Mouse (Mus musculus): ENCODE results near the gene Dus2. TPM values are rescaled to one million over a fixed set of nuclear protein-coding genes. Genes with fewer than 3 reads are reported as not detected.
"Not testable (repeated sequence)": the region's sequence is repeated elsewhere in the genome, so short reads cannot be mapped to it uniquely, and the experiment has no call there.

Gene Dus2
- polyA plus RNA-seq, 1 experiment from 2014 or later: 7.6 TPM

- Histone ChIP-seq H3K9ac (ENCODE audit: low read depth, low read length) (no peak within 1 kb of the TSS), H3K4me1 (replicated peaks; ENCODE audit: control insufficient read depth, insufficient read depth, low read length) (no peaks in the 10 kb centered on the region), H3K36me3 (ENCODE audit: control insufficient read depth, insufficient read depth) (no peaks in the 10 kb centered on the region), H3K4me2 (replicated peaks; ENCODE audit: low read depth) (no peak within 1 kb of the TSS), H3K9me3 (ENCODE audit: control insufficient read depth) (no peaks in the 10 kb centered on the region), H3K27ac (ENCODE audit: low read depth, low read length) (no peak within 1 kb of the TSS), H3K27me3 (replicated peaks; ENCODE audit: control insufficient read depth, insufficient read depth, low read length) (no peaks in the 10 kb centered on the region), H3K4me3 (ENCODE audit: low read depth, low read length) (no peak within 1 kb of the TSS)
- ATAC-seq: no peak
- 94% methylated on average over 15 of the region's 15 CpGs for WGBS
- TF ChIP-seq CTCF (IDR thresholded peaks at IDR 0.05; ENCODE audit: low read depth): 0 out of 2 replicates have a peak, but pooled peaks have one; percentile 23
These were observed 11.8 kb upstream of the Dus2 start, which contains the start of gene Dpep3 for GRCm38 (mm10) chr8:105979325-105979724. Dpep3 (minus strand) TSS chr8:105979429.

- no peaks in the 10 kb centered on the region for H3K27me3 ChIP-seq (replicated peaks; ENCODE audit: control insufficient read depth, insufficient read depth, low read length)
- peak; percentile 21; the same call in 1 of the 2 replicates for TF ChIP-seq CTCF (IDR thresholded peaks at IDR 0.05; ENCODE audit: low read depth)
- no peaks in the 10 kb centered on the region for H3K36me3 ChIP-seq (ENCODE audit: control insufficient read depth, insufficient read depth)
- no peak overlapping the region for H3K27ac ChIP-seq (ENCODE audit: low read depth, low read length)
- H3K4me2 ChIP-seq (replicated peaks; ENCODE audit: low read depth): no peak overlapping the region
- H3K4me3 ChIP-seq (ENCODE audit: low read depth, low read length): no peak overlapping the region
- ATAC-seq: no peak
- H3K9ac ChIP-seq (ENCODE audit: low read depth, low read length): no peak overlapping the region
- no peaks in the 10 kb centered on the region for H3K4me1 ChIP-seq (replicated peaks; ENCODE audit: control insufficient read depth, insufficient read depth, low read length)
- WGBS: 98% methylated on average over 1 of the region's 1 CpGs
- H3K9me3 ChIP-seq (ENCODE audit: control insufficient read depth): no peaks in the 10 kb centered on the region
These were observed 10.0 kb upstream of the Dus2 start for GRCm38 (mm10) chr8:105981146-105981545.

GRCm38 (mm10) chr8:105983406-105983805, 7.7 kb upstream of the Dus2 start:
- H3K27ac ChIP-seq (ENCODE audit: low read depth, low read length); H3K27me3 ChIP-seq (replicated peaks; ENCODE audit: control insufficient read depth, insufficient read depth, low read length); H3K4me2 ChIP-seq (replicated peaks; ENCODE audit: low read depth); H3K4me3 ChIP-seq (ENCODE audit: low read depth, low read length); H3K4me1 ChIP-seq (replicated peaks; ENCODE audit: control insufficient read depth, insufficient read depth, low read length); ATAC-seq; H3K36me3 ChIP-seq (ENCODE audit: control insufficient read depth, insufficient read depth); H3K9ac ChIP-seq (ENCODE audit: low read depth, low read length); H3K9me3 ChIP-seq (ENCODE audit: control insufficient read depth): not testable (repeated sequence)
- 76% methylated on average over 11 of the region's 11 CpGs for WGBS

GRCm38 (mm10) chr8:105988546-105988945, 2.6 kb upstream of the Dus2 start:
- Histone ChIP-seq H3K27ac (ENCODE audit: low read depth, low read length) (no peak overlapping the region), H3K9me3 (ENCODE audit: control insufficient read depth) (no peaks in the 10 kb centered on the region), H3K9ac (ENCODE audit: low read depth, low read length) (no peak overlapping the region), H3K36me3 (ENCODE audit: control insufficient read depth, insufficient read depth) (no peaks in the 10 kb centered on the region), H3K4me2 (replicated peaks; ENCODE audit: low read depth) (no peak overlapping the region), H3K4me3 (ENCODE audit: low read depth, low read length) (no peak overlapping the region), H3K27me3 (replicated peaks; ENCODE audit: control insufficient read depth, insufficient read depth, low read length) (no peaks in the 10 kb centered on the region), H3K4me1 (replicated peaks; ENCODE audit: control insufficient read depth, insufficient read depth, low read length) (no peaks in the 10 kb centered on the region)
- WGBS: 87% methylated on average over 11 of the region's 11 CpGs
- TF ChIP-seq CTCF (IDR thresholded peaks at IDR 0.05; ENCODE audit: low read depth): no peak
- ATAC-seq: no peak

GRCm38 (mm10) chr8:105991546-105991945, 409 bp downstream of the Dus2 start:
- Histone ChIP-seq H3K27ac (ENCODE audit: low read depth, low read length) (no peak overlapping the region; the same call in 1 of the 2 replicates), H3K4me1 (replicated peaks; ENCODE audit: control insufficient read depth, insufficient read depth, low read length) (no peaks in the 10 kb centered on the region), H3K4me3 (ENCODE audit: low read depth, low read length) (no peak overlapping the region), H3K9me3 (ENCODE audit: control insufficient read depth) (no peaks in the 10 kb centered on the region), H3K4me2 (replicated peaks; ENCODE audit: low read depth) (peak overlapping the region; percentile 14; the same call in 1 of the 2 replicates), H3K27me3 (replicated peaks; ENCODE audit: control insufficient read depth, insufficient read depth, low read length) (no peaks in the 10 kb centered on the region), H3K9ac (ENCODE audit: low read depth, low read length) (no peak overlapping the region), H3K36me3 (ENCODE audit: control insufficient read depth, insufficient read depth) (no peaks in the 10 kb centered on the region)
- TF ChIP-seq CTCF (IDR thresholded peaks at IDR 0.05; ENCODE audit: low read depth): no peak
- WGBS: 54% methylated on average over 2 of the region's 2 CpGs
- ATAC-seq: no peak

GRCm38 (mm10) chr8:105992499-105992898, 1.4 kb downstream of the Dus2 start:
- H3K4me2 ChIP-seq (replicated peaks; ENCODE audit: low read depth): no peak overlapping the region
- WGBS: 66% methylated on average over 5 of the region's 5 CpGs
- H3K4me3 ChIP-seq (ENCODE audit: low read depth, low read length): no peak overlapping the region
- H3K9me3 ChIP-seq (ENCODE audit: control insufficient read depth): no peaks in the 10 kb centered on the region
- ATAC-seq: no peak
- H3K4me1 ChIP-seq (replicated peaks; ENCODE audit: control insufficient read depth, insufficient read depth, low read length): no peaks in the 10 kb centered on the region
- no peaks in the 10 kb centered on the region for H3K36me3 ChIP-seq (ENCODE audit: control insufficient read depth, insufficient read depth)
- TF ChIP-seq CTCF (IDR thresholded peaks at IDR 0.05; ENCODE audit: low read depth): no peak
- no peak overlapping the region for H3K9ac ChIP-seq (ENCODE audit: low read depth, low read length)
- H3K27me3 ChIP-seq (replicated peaks; ENCODE audit: control insufficient read depth, insufficient read depth, low read length): no peaks in the 10 kb centered on the region
- no peak overlapping the region for H3K27ac ChIP-seq (ENCODE audit: low read depth, low read length)

- no peak overlapping the region for H3K27ac ChIP-seq (ENCODE audit: low read depth, low read length)
- no peaks in the 10 kb centered on the region for H3K9me3 ChIP-seq (ENCODE audit: control insufficient read depth)
- H3K36me3 ChIP-seq (ENCODE audit: control insufficient read depth, insufficient read depth): no peaks in the 10 kb centered on the region
- ATAC-seq: no peak
- no peak overlapping the region for H3K4me2 ChIP-seq (replicated peaks; ENCODE audit: low read depth)
- H3K27me3 ChIP-seq (replicated peaks; ENCODE audit: control insufficient read depth, insufficient read depth, low read length): no peaks in the 10 kb centered on the region
- H3K9ac ChIP-seq (ENCODE audit: low read depth, low read length): no peak overlapping the region
- no peak overlapping the region for H3K4me3 ChIP-seq (ENCODE audit: low read depth, low read length)
- H3K4me1 ChIP-seq (replicated peaks; ENCODE audit: control insufficient read depth, insufficient read depth, low read length): no peaks in the 10 kb centered on the region
- WGBS: 54% methylated on average over 4 of the region's 4 CpGs
- no peak for TF ChIP-seq CTCF (IDR thresholded peaks at IDR 0.05; ENCODE audit: low read depth)
These were observed 2.1 kb downstream of the Dus2 start for GRCm38 (mm10) chr8:105993226-105993625.
